Mouse (Mus musculus): ENCODE measurements around the gene Slc6a8. TPM values are rescaled to one million over a fixed set of nuclear protein-coding genes. Genes with fewer than 3 reads are reported as not detected.

The Slc6a8 gene
- total and polyA plus RNA-seq, 3 experiments, result 0.70 to 4.2 (median 2.2) TPM

GRCm38 (mm10) chrX:73718271-73718670 lies 45.3 kb downstream of the Slc6a8 start:
- no peak for DNase-seq (ENCODE audit: extremely low read depth)
- H3K36me3 ChIP-seq (replicated peaks in 1 of 2; ENCODE audit: control insufficient read depth in 1 of 2, insufficient read depth in 1 of 2, low read length in 1 of 2), result peaks cover 0 to 16% of the 10 kb centered on the region in 2 experiments
- dilution Hi-C loops (cut with MboI; ENCODE audit: extremely low pct_ligation_motif_present, extremely low pct_unique_long_range_greater_than_20kb, low sequenced_read_pairs), result no loop called here
- H3K4me3 ChIP-seq (replicated peaks in 1 of 3; ENCODE audit: low read depth in 2 of 3, low read length in 2 of 3, poor library complexity in 1 of 3), result peak overlapping the region; percentile 64 to 69 (median 66)
- no peaks in the 10 kb centered on the region for H3K9me3 ChIP-seq (replicated peaks; ENCODE audit: low read length)
- peak overlapping the region; percentile 71 for H3K9ac ChIP-seq (ENCODE audit: insufficient read depth, low read depth)
- H3K4me1 ChIP-seq (ENCODE audit: control insufficient read depth in 1 of 2, insufficient read depth in 2 of 2), result peaks cover 10 to 34% of the 10 kb centered on the region in 2 experiments; a peak in 3 of 4 replicates
- in situ Hi-C loops (cut with MboI; ENCODE audit: low pct_ligation_motif_present, low pct_unique_long_range_greater_than_20kb, low sequenced_read_pairs), result no loop called here
- no peak for TF ChIP-seq USF2 (conservative IDR thresholded peaks at IDR 0.05; ENCODE audit: low read depth, low read length)
- TF ChIP-seq CHD2 (IDR thresholded peaks at IDR 0.05; ENCODE audit: low read length), result no peak
- no peak for TF ChIP-seq RAD21 (IDR thresholded peaks at IDR 0.05; ENCODE audit: low read depth, low read length)
- no peak for TF ChIP-seq PAX5 (IDR thresholded peaks at IDR 0.05; ENCODE audit: low read length)
- no peak for TF ChIP-seq USF1 (IDR thresholded peaks at IDR 0.05; ENCODE audit: low read depth, low read length)
- no peak for TF ChIP-seq UBTF (IDR thresholded peaks at IDR 0.05; ENCODE audit: low read depth, low read length)
- TF ChIP-seq RCOR1 (conservative IDR thresholded peaks at IDR 0.05; ENCODE audit: low read depth, low read length), result no peak
- TF ChIP-seq POLR2AphosphoS2 (IDR thresholded peaks at IDR 0.05; ENCODE audit: low read depth, low read length), result no peak
- no peak for TF ChIP-seq JUND (conservative IDR thresholded peaks at IDR 0.05; ENCODE audit: low read depth, low read length)
- no peak for TF ChIP-seq BHLHE40 (IDR thresholded peaks at IDR 0.05; ENCODE audit: low read depth, low read length)
- TF ChIP-seq ETS1 (conservative IDR thresholded peaks at IDR 0.05; ENCODE audit: low read depth, low read length), result no peak
- TF ChIP-seq NELFE (IDR thresholded peaks at IDR 0.05; ENCODE audit: low read depth, low read length), result no peak
- TF ChIP-seq EP300 (IDR thresholded peaks at IDR 0.05; ENCODE audit: low read length), result no peak
- TF ChIP-seq ELF1 (IDR thresholded peaks at IDR 0.05; ENCODE audit: low read depth, low read length), result no peak
- TF ChIP-seq MEF2A (IDR thresholded peaks at IDR 0.05; ENCODE audit: borderline replicate concordance, low read depth, low read length), result no peak
- no peak for TF ChIP-seq MXI1 (IDR thresholded peaks at IDR 0.05; ENCODE audit: low read depth, low read length)
- H3K27me3 ChIP-seq (replicated peaks), result no peaks in the 10 kb centered on the region
- peak overlapping the region; percentile 83 for H3K4me2 ChIP-seq (ENCODE audit: insufficient read depth, low read depth, poor library complexity, severe bottlenecking)
- peak overlapping the region; percentile 97 for H3K27ac ChIP-seq (ENCODE audit: insufficient read depth, low read depth)
- H3K79me2 ChIP-seq (replicated peaks; ENCODE audit: control insufficient read depth, extremely low read depth, insufficient read depth, poor library complexity, severe bottlenecking), result peaks cover 23% of the 10 kb centered on the region

GRCm38 (mm10) chrX:73718686-73719362 lies 45.9 kb downstream of the Slc6a8 start:
- H3K36me3 ChIP-seq (replicated peaks in 1 of 2; ENCODE audit: control insufficient read depth in 1 of 2, insufficient read depth in 1 of 2, low read length in 1 of 2), result peaks cover 0 to 18% of the 10 kb centered on the region in 2 experiments
- H3K4me3 ChIP-seq (replicated peaks in 1 of 3; ENCODE audit: low read depth in 2 of 3, low read length in 2 of 3, poor library complexity in 1 of 3), result peak overlapping the region; percentile 64 to 69 (median 66)
- dilution Hi-C loops (cut with MboI; ENCODE audit: extremely low pct_ligation_motif_present, extremely low pct_unique_long_range_greater_than_20kb, low sequenced_read_pairs) (no loop called here), in situ Hi-C loops (cut with MboI; ENCODE audit: low pct_ligation_motif_present, low pct_unique_long_range_greater_than_20kb, low sequenced_read_pairs) (no loop called here)
- DNase-seq (ENCODE audit: extremely low read depth), result peak; percentile 72
- H3K27me3 ChIP-seq (replicated peaks), result no peaks in the 10 kb centered on the region
- H3K4me2 ChIP-seq (ENCODE audit: insufficient read depth, low read depth, poor library complexity, severe bottlenecking), result peak overlapping the region; percentile 83
- peaks cover 21% of the 10 kb centered on the region for H3K79me2 ChIP-seq (replicated peaks; ENCODE audit: control insufficient read depth, extremely low read depth, insufficient read depth, poor library complexity, severe bottlenecking)
- H3K4me1 ChIP-seq (ENCODE audit: control insufficient read depth in 1 of 2, insufficient read depth in 2 of 2), result peaks cover 10 to 34% of the 10 kb centered on the region in 2 experiments; a peak in 3 of 4 replicates
- H3K9me3 ChIP-seq (replicated peaks; ENCODE audit: low read length), result no peaks in the 10 kb centered on the region
- peak overlapping the region; percentile 71 for H3K9ac ChIP-seq (ENCODE audit: insufficient read depth, low read depth)
- H3K27ac ChIP-seq (ENCODE audit: insufficient read depth, low read depth), result peak overlapping the region; percentile 97
- TF ChIP-seq TCF12 (IDR thresholded peaks at IDR 0.05; ENCODE audit: low read depth, low read length) (peak; percentile 78), NRF1 (IDR thresholded peaks at IDR 0.05; ENCODE audit: low read depth, low read length) (no peak), KAT2A (IDR thresholded peaks at IDR 0.05; ENCODE audit: insufficient replicate concordance, low read length) (no peak), GABPA (IDR thresholded peaks at IDR 0.05; ENCODE audit: insufficient replicate concordance, low read depth, low read length) (no peak), MAX (IDR thresholded peaks at IDR 0.05; ENCODE audit: low read length) (no peak), POLR2A (IDR thresholded peaks at IDR 0.05; ENCODE audit: low read depth, low read length) (0 out of 2 replicates have a peak, but pooled peaks have one; percentile 24), NELFE (IDR thresholded peaks at IDR 0.05; ENCODE audit: low read depth, low read length) (no peak), RAD21 (IDR thresholded peaks at IDR 0.05; ENCODE audit: low read depth, low read length) (no peak), TBP (conservative IDR thresholded peaks at IDR 0.05; ENCODE audit: low read depth, low read length) (0 out of 2 replicates have a peak, but pooled peaks have one; percentile 15), CHD1 (IDR thresholded peaks at IDR 0.05; ENCODE audit: low read depth, low read length) (no peak), JUN (IDR thresholded peaks at IDR 0.05; ENCODE audit: insufficient read depth, low read depth, low read length) (no peak), UBTF (IDR thresholded peaks at IDR 0.05; ENCODE audit: low read depth, low read length) (no peak), CHD2 (IDR thresholded peaks at IDR 0.05; ENCODE audit: low read length) (peak; percentile 57), USF1 (IDR thresholded peaks at IDR 0.05; ENCODE audit: low read depth, low read length) (no peak), EP300 (IDR thresholded peaks at IDR 0.05; ENCODE audit: low read length) (peak; percentile 82), MYC (IDR thresholded peaks at IDR 0.05; ENCODE audit: low read depth, low read length) (no peak), ETS1 (conservative IDR thresholded peaks at IDR 0.05; ENCODE audit: low read depth, low read length) (peak; percentile 48; the same call in 1 of the 2 replicates), CTCF (conservative IDR thresholded peaks at IDR 0.05 in 1 of 2, IDR thresholded peaks at IDR 0.05 in 1 of 2; ENCODE audit: low read depth in 2 of 2, low read length in 2 of 2) (no peak), PAX5 (IDR thresholded peaks at IDR 0.05; ENCODE audit: low read length) (no peak), ZMIZ1 (IDR thresholded peaks at IDR 0.05; ENCODE audit: low read depth, low read length) (no peak), ZC3H11A (IDR thresholded peaks at IDR 0.05; ENCODE audit: low read depth, low read length) (no peak), MAFK (IDR thresholded peaks at IDR 0.05; ENCODE audit: insufficient replicate concordance, low read length) (no peak), SIN3A (IDR thresholded peaks at IDR 0.05; ENCODE audit: low read length) (no peak)

Measured in CH12.LX (cell line).